Mouse (Mus musculus): ENCODE measurements around the gene D7Ertd443e.

The D7Ertd443e gene

DNA sequence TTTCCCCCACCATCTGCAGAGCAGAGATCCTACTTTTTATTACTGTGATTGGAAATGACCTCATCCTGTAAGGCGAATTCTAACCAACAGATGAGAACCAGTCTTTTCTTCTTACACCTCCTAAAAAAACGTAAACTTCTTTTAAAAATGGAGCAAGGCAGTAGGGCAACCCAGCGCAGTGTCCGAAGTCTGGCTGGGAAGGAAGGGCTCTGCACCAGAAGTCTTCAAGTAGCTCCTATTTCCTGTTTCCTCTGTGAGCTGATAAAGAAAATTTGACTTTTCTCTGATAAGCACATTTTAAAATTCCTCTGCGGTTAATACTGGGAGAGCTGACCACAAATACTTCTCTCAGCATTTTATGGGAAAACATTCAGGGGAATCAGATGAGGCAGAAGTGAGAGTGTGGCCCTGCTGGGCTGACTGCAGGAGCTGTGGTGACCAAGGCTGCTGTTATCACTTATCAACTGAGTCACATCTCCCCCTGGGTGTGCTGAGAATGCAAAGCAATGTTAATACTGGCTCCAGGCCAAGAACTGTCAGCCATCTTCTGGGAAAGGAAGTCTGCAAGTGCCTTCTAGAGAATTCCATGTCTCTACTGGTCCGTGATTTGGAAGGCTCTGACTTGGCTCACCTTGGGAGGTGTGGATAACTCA, 97.8 kb downstream of the D7Ertd443e start:
- peak; percentile 11 for DNase-seq (ENCODE audit: low read depth)

DNA sequence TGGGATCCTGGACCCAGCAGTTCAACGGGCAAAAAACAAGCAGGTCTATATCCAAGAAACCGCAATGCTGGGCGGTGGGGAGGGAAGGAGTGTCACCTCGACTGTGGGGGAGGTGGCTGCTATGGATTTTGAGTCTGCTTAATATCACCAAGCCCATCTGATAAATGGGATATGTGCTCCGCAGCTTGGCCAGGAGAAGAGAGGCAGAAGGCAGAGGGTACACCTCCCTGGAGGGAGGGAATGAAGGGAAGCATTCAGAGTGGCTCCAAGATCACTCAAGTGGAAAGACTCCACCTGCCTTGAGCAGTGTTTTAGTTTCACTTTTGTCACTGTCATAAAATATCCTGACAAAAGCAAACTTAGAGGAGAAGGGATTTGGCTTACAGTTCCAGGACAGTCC, 112.5 kb downstream of the D7Ertd443e start:
- DNase-seq (ENCODE audit: low read depth): no peak

DNA sequence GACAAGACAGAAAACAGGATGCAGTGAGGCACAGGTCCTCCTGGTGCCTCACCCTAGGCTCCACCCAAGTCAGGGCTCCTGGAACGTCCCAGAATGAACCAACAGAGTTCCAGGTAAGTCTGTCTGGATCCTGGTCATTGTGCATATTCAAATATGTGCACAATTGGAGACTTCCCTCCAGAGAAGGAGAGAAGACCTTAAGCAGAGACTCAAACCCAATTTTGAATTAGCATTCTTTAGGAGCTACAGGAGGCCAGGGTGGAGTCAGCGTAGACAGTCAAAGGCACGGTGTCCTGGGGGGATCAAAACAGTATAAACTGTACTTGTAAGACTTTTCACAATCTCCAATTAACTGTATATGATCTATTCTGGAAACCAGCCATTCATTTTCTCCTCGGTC, 113.0 kb downstream of the D7Ertd443e start:
- DNase-seq (ENCODE audit: low read depth): no peak

DNA sequence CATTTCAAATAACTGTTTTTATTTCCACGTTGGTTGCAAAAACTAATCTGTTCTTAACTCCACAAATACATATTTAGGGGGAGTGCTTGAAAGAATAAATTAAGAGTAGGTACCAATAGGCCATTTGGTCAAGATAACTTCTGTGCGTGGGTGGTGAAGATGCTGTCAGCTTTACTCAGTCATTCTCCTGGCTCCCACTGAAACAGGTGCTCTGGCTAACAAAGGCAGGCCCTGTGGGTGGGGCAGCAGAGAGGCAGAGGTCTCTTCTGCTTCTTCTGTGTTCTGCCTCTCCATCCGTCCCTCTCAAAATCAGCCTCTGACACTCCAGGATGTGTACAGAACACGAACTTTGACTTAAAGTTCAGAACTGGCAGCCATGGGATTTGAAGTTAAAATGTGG, 119.7 kb downstream of the D7Ertd443e start:
- DNase-seq (ENCODE audit: low read depth): no peak

DNA sequence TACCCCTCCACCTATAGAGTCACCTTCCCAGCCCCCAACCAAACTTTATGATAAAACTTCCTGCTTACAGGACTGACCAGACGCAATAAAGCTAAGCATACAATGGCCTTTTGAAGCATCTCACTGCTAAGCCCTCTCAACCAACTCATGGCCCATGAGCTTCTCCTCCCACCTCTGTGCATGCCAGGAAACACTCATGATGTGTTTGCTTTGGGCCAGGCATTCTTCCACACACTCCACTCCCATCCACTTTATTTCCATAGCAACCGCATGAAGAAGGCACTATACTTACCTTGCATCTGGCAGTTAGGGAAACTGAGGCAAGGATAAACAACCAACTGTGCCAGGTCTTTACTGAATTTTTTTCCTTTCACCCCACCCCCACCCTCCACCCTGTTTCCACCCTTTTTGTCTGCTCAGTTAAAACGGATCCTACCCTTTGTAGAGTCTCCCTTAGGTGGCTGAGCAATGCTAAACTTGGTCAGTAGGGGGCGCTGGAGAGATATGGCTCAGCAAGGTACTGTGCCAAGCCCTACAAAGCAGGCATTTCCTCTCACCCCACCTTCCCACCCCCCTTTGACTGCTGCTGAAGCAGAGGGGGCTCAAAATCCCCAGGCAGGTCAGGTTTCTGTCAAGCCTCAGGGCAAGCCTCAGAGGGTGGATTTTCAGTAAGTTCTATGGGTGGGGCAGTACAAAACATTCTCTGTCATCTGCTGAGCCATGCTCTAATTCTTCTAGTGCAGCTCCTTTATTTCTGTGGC, 122.1 kb downstream of the D7Ertd443e start:
- no peak for DNase-seq (ENCODE audit: low read depth)

DNA sequence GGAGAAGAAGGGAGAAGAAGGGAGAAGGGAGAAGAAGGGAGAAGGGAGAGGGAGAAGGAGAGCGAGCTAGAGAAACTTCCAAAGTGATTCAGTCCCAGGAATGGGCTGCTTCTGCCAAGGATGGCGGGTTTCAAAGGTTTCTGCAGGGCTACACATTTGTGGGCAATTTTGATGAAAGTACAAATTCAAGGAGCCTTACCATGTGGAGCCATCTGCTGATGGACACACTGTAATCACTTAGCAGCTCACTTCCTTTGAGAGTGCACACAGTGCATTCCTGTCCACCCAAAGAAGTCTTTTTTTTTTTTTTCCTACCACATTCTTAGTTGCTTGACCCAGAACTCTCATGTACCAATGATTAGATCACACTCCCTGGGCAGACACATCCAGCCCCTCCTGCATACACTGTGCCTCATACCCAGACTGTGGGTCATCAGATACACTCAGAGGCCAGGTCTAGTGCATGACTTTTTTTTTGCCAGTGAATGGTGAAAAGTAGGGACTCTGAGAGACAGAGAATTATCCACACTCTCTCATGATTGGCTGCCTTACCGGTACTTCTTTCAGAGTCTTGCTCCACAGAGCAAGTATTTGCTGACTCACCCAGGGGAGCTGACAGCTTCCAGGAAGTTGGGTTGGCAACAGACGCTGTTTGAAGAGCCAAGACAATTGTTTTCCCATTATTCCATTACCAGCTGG, 124.3 kb downstream of the D7Ertd443e start:
- no peak for DNase-seq (ENCODE audit: low read depth)

DNA sequence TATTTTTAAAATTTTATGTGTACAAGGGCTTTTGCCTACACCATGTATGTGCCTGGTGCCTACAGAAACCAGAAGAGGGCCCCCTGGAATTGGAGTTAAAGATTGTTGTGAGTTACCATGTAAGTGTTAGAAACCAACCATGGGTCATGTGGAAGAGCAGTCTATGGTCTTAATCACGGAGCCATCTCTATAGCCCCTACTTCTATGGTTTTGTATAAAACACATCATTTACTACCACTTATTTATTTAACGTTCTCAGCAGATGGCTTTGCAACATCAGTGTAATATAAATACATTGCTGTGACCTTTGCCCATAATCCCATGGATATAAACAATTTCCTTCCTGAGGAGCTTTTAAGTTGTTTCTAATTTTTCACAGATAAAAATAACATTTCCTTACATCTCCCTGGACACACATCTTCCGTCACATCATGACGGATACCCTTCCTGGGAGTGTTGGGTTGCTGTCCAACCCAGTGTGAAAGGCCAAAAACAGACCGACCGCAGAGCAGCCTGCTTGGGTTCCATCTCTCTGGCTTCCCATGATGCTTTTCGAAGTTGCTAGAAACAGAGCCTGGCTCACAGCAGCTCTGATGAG, 135.1 kb downstream of the D7Ertd443e start:
- DNase-seq (ENCODE audit: low read depth): no peak

DNA sequence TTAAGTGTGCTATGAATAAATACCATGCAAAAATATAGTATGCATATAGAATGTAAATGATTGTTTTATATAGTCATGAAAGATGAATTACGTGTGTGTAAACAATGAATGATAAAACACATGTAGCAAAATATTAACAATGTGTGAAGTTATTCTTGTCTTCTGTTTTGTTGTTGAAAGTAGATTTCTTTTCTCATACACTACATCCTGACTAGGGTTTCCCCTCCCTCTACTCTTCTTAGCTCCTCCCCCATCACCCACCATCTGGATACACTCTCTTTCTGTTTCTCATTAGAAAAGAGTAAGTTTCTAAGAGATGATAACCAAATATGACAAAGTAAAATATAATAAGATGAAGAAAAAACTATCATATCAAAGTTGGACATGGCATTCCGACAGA, 137.4 kb downstream of the D7Ertd443e start:
- no peak for DNase-seq (ENCODE audit: low read depth)

DNA sequence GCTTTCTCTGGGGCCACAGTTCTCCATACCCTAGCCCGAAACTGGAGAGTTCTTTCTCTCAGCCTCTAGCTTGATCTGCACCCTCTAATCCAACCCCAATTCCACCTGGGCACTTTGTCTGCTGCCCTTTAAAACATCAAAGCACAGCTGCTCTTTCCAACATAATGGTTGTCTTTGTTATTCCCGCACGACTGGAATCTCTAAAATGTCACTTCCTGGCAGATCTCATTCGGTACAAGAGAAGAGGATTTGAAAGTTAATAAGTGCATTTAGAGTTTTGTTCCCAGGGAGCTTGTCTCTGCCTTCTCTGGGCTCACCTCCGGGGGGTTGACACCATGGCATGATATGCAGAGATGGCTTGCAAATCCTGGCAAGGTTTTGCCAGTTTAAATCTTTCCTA, 138.8 kb downstream of the D7Ertd443e start:
- DNase-seq (ENCODE audit: low read depth): no peak

DNA sequence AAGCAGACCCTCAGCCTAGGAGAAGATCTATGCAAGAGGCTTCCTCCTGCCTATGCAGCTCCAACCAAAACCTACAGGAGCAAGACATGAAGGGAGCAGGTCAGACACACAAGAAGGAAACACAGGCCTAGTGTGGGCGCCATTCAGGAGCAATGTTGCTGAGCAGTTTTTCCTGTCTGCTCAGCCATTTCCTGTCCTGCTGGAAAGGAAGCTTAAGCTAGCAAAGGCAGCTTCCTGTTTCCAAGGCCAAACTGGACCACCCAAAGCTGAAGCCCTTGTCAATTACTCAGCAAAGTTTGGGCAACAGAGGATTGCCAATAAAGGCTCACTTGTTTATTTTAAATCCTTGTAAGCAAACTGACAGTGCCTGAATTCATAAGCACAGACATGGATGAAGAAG, 142.7 kb downstream of the D7Ertd443e start:
- no peak for DNase-seq (ENCODE audit: low read depth)

DNA sequence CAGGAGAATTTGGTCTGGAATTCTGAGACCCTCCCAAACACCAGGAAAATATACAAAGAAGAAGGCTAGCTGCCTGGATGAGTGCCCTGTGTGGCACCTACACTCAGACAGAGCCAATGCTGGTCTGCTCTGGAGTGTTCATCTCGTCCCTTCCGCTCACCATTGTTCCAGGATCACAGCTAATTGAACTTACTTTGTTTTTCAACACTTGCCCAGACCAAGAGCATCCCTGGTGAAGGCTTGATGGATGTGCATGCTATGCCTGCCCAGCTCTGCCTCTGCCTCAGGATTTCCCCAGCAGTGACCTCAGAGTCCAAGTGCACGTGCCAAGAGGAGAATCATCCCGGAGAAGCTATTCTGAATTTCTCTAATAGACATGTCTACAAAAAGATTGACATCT, 144.2 kb downstream of the D7Ertd443e start:
- DNase-seq (ENCODE audit: low read depth): no peak

DNA sequence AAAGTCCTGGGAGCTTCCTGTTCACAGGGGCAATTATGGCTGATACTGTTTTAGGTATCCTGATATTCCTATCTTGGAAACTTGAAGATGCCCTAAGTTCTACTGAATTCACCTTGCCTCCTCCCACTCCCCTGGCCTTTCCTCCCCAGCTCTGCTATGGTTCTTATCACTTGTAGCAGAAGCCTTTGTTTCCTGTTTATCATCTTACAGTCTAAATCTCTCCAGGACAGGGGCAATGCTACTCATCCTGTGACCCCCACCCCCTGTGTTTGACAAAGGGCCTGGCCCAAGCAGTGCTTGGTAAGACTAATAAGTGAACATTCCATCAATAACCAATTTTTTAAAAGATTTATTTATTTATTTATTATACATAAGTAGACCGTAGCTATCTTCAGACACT, 144.9 kb downstream of the D7Ertd443e start:
- DNase-seq (ENCODE audit: low read depth): no peak

DNA sequence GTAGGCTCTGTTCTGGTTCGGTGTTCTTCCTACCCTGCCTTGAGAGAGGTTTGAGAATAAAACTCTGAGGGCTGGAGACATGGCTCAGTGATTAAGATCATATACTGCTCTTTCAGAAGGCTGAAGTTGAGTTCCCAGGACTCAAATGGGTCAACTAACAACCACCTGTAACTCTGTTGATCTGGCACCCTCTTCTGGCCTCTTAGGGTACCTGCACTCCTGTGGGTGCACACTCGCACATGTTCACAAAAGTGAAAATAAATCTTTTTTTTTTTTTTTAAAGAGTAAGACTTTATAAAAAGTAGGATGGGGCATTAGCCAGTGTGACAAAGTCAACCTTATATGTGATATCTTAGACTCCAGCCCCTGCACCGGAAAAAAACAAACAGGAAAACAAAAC, 146.6 kb downstream of the D7Ertd443e start:
- DNase-seq (ENCODE audit: low read depth): no peak

DNA sequence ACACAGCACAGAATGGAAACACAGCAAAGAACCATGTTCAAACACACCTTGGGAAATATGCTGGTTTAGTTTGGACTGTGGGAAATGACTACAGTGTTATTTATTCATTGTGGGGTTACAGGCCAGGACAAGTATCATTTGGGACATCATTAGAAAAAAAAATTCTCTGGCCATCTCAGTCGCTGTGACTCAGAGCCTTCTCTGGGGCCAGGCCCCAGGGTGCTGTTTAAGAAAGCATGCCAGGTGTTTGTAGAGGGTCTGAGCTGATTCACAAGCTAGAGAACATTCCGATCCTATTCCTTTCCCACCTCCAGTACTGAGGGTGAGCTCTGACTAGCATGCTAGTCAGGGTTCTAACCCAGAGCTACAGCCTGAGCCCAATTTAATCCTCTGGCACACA, 148.1 kb downstream of the D7Ertd443e start:
- DNase-seq (ENCODE audit: low read depth): no peak

DNA sequence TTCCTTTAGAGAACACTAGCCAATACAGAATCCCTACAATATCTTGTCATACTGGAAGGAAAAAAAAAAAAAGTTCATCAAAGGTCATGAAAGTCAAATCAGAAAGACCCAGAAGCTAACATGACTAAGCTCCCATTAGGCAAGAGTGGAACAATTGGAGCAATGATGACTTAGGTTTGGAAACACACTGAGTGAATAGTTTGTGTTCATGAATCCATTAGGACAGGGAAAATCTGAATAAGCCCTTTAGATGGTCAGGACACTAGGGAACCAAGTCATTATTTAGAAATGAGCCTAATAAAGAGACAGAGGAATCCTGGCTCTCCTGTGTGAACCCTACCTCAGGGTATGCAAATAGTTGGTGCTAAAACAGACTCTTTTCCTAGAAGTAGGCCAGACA, 148.7 kb downstream of the D7Ertd443e start:
- no peak for DNase-seq (ENCODE audit: low read depth)

DNA sequence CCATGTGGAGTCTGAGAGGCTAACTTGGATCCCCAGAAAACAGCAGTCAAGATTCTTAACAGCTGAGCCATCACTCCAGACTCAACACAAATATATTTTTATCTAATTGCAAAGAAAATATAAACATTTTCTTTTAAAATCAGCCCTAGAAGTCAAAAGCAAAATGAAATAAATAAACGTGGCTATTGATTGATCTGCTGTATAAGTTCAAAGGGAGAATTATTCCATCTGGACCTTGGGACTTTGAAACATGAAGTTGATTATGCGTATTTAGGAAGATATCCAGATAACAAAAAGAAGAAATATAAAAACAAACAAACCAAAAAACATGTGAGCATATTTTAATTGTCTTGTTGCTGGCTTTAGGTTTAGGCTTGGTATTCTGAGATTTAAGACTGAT, 149.9 kb downstream of the D7Ertd443e start:
- no peak for DNase-seq (ENCODE audit: low read depth)

DNA sequence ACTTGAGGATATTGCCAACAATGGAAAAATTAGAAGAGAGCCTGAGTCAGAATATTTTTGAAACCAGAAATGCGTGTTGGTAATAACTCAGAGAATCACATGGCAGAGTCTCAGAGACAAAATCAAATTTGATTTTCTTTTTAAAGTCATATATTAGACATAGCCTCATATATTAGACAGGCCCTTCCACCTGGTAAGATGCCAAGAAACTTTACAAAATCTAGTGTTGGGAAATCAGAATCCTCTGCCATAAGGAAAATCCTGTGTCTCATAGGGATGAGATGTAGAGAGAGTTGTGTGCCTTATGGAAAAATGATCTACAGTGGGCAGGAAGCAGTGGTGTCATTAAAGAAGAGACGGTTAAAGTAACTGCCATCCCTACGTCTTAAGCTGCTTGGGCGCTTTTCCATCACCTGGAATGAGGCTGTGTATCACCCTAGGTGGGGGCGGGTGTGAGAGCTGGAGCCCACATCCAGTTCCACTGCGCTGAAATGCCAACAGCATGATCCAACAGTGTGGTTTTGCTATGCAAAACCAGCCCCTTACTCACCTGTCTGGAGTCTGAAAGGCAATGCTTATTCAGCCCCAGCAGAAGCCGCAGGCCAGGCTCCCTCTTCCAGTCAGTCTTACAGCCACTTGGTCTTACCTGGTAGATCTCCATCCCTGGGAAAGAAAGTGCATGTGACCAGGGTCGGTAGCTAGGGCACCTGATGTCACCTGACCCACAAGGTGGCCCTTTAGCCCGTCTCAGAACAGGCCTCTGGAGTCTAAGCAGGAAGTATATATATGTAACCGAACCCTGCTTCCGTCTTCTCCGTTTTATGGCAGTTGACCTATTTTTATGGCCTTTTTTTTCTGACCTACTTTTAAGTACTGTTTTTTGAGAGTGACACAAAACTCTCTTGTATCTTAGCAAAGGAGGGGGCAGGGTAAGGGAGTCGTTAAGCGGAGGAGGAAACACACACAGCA, 153.8 kb downstream of the D7Ertd443e start, which contains the start of gene Adam12:
Gene Adam12 (minus strand): TSS at position 769 of the 969 bp plus-strand sequence.
- no peak for DNase-seq (ENCODE audit: low read depth)

DNA sequence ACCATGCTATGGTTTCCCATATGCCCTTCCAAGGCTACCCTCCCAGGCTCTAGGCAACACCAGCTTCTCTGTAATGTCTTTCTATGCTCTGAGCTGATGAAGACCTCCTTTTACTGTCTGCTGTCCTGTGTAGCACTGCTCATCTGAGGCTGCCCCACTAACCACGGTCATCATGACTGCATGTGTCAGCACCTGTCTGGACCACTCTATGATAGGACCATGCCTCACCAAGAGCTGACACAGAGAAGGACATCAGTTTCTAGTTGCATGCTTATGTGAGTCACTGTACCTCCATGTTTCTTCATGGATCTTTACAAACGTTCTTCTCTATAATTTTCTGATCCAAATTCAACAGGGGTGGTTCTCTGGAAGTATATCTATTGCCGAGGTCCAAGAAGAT, 154.8 kb downstream of the D7Ertd443e start:
- DNase-seq (ENCODE audit: low read depth): no peak

DNA sequence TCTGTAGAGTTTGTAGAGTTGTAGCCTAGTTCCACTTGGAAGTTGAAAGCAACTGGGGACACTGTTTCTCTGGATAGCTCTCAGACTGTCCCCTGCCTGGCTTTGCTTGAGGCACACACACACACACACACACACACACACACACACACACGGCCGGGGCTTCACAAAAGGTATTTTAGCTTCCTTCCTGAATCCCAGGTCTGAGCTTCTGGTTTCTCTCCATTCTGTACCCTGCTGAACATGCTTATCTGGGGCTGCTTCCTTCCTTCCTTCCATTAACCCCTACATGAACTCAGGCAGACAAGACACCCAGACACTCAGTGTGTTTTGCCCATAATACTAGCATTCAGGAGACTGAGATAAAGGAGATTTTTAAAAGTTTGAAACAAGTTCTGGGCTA, 155.6 kb downstream of the D7Ertd443e start:
- DNase-seq (ENCODE audit: low read depth): no peak

DNA sequence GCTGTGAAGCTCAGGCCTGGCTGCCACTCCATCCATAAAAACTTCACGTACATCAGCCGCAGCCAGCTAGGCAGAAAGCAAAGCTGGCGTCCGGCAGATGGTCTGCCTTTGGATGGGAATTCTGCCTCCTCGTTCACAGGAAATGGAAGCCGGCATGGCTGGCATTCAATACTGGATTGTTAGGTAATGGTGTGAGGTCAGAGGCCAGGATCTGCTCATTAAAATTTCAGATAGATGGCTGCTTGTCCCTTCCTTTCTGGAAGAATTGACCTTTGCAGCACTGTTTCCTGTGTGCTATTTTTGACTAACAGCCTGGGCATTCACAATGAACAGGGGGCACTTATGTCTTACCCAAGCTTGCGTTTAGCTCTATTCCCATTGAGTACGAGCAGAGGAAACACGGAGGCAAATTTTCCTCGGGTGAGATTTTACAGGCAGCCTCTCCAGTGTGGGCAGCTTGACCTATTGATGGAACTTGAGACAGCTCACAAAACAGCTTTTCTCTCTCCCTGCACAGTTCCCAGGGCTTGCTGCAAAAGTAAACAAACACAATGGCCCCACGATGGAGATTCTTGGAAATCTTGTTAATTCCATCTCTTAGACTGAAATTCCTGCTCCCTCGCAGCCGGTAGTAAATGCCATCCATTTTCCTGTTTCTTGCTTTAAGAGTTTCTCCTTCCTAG, 157.5 kb downstream of the D7Ertd443e start:
- DNase-seq (ENCODE audit: low read depth): no peak

DNA sequence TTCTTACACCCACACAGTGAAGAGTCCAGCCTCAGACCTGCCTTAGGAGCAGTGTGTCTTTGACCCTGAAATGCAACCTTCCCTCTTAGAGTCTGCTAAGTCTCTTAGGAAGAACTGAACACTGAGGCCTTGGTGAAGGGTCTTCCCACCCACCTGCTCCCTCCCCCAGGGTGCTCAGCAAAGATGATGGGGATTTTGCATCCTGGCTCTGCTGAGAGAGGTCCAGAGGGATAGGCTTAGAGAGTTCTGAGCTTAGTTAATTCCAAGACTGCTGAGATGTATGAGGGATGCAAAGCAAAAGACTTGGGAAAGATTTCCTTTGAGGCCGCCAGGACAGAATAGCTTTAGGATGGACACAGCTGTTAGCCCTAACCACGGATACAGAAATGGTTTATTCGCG, 158.4 kb downstream of the D7Ertd443e start:
- DNase-seq (ENCODE audit: low read depth): no peak
